In genomic region chr16:44243323-44243722, GRCm38 (mm10) we compare ENCODE assay signal across 5 mouse cellular contexts.
"Had no signal": no experiment of that assay in that cellular context is flagged by ENCODE, and none has a peak within 500 bp of the region (broad histone marks: within the 10 kb centered on the region; RNA-seq: fewer than 3 reads in every experiment).

No protein-coding gene starts in this region.

- H3K27ac ChIP-seq: kidney, postnatal 0 days; limb, embryonic 15.5 days; liver, embryonic 13.5 days; midbrain, embryonic 10.5 days; neural tube, embryonic 12.5 days had no signal

- H3K36me3 ChIP-seq: limb, embryonic 15.5 days; liver, embryonic 13.5 days; midbrain, embryonic 10.5 days; neural tube, embryonic 12.5 days had no signal

- H3K27me3 ChIP-seq: limb, embryonic 15.5 days; liver, embryonic 13.5 days; neural tube, embryonic 12.5 days had no signal

- H3K4me1 ChIP-seq: limb, embryonic 15.5 days; liver, embryonic 13.5 days; neural tube, embryonic 12.5 days had no signal

- H3K9me3 ChIP-seq: limb, embryonic 15.5 days; liver, embryonic 13.5 days; midbrain, embryonic 10.5 days; neural tube, embryonic 12.5 days had no signal

- H3K4me3 ChIP-seq: limb, embryonic 15.5 days; liver, embryonic 13.5 days; midbrain, embryonic 10.5 days; neural tube, embryonic 12.5 days had no signal

- H3K4me2 ChIP-seq: limb, embryonic 15.5 days; liver, embryonic 13.5 days; neural tube, embryonic 12.5 days had no signal
